Mouse (Mus musculus) heart, adult 11 months (tissue): Measurements from ENCODE around the gene Slc4a1.
A peak's percentile ranks its signal among the peaks of the same experiment; 100 is the strongest.

Experiments used
- DNase-seq: peaks from one replicate; pipeline ENCODE4 v3.0.0; 2022

The Slc4a1 gene

DNA sequence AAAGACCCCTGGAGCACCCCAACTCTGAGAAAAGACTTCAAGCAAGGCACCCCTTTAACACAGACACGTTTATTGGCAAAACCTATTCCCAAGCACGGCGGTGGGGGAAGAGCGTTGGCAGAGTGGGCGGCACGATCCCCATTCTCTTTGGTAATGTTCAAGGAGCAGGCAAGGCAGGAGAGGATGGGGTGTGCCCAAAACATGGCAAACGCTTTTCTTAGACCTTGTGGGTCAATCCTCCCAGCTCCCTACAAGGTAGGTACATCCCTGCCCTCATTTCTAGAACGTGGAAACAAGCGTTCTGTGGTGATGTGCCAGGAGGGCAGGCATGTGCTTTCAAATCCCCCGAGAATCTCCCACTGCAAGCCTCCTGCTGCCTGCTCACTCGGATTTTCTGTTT, 17.2 kb downstream of the Slc4a1 start:
- no peak for DNase-seq

DNA sequence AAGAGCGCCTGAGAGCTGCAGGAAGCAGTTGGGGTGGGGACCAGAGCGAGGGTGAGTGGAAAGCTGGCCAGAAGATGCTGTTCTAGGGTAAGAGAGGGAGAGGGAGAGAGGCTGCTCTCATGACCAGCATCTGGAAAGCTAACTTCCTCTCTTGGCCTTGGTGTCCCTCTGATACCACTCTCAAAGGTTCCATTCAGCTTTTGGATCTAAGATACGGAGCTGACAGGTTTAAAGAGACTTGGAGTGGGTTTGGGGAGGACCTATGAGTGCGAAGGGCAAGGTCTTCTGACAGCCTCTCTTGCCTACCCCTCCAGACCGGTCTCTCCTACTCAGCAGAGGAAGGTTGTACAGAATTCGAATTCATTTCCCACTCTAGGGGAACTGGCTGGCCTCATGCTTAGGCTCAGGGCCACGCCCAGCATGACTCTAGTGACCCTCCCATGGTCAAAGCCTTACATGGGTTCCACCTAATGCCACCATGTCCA, 17.9 kb downstream of the Slc4a1 start:
- DNase-seq = peak; percentile 80

DNA sequence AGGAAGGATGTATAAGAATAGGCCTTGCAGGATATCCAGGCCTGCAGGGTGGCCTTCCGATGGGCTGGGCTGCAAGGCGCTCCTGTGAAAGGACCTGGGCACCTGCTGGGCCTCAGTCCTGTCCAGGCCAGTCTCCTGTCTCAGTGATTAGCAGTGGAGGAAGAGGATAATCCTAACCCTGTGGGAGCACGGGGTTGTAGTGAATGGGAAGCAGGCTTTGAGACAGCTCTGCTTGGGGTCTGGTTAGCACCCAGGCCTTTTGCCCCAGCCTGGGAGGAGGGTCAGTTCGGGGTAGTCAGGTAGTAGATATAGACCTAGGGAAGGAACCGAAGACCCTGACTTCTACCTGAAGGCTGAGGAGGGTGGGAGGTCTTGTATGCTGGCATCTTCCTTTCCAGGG, 18.3 kb downstream of the Slc4a1 start:
- peak; percentile 84 for DNase-seq

DNA sequence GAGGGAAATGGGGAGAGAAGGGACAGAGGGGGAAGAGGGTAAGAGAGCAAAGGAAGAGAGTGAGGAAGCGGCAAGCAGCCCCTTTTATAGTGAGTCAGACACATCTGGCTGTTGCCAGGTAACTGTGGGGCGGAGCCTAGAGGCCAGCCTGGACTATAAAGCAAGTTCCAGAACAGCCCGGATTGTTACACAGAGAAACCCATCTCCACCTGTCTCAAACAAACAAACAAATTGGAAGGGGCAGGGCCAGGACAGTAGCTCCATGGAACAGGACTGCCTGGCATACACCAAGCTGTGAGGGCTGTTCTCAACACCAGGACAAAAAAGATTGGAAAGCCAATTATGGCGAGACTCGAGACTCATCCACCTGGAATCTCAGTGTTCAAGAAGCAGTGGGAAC, 19.1 kb downstream of the Slc4a1 start:
- no peak for DNase-seq

DNA sequence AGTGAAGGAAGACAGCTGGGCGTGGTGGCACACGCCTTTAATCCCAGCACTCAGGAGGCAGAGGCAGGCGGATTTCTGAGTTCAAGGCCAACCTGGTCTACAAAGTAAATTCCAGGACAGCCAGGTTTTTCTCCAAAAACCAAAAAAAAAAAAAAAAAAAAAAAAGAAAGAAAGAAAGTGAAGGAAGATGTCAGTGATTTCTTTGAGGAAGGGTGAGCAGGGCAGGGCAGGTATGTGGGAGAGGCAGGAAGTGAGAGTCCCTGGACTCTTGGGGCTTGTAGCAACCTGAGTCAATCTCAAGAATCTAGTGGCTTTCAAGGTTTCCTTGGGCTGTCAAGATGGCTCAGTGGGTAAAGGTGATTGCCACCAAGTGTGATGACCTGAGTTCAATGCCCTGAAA, 21.5 kb downstream of the Slc4a1 start:
- no peak for DNase-seq

DNA sequence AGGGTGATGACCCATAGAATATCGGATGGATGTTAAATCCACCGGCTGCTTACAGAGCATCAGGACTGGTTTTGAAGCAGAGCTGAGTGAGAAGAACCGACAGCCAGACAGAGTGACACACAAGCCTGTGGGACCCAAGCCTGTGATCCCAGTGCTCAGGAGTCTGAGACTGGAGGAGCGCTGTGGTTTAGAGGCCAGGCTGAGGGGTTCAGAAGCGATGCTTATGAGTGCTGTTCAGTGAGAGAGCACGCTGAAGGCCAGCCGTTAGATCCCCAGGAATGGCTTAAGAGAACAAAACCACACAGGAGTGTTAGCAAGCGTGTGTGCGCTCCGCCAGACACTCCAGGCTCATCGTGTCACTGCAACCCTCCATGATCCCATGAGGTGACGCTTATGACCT, 23.3 kb downstream of the Slc4a1 start:
- DNase-seq = no peak

DNA sequence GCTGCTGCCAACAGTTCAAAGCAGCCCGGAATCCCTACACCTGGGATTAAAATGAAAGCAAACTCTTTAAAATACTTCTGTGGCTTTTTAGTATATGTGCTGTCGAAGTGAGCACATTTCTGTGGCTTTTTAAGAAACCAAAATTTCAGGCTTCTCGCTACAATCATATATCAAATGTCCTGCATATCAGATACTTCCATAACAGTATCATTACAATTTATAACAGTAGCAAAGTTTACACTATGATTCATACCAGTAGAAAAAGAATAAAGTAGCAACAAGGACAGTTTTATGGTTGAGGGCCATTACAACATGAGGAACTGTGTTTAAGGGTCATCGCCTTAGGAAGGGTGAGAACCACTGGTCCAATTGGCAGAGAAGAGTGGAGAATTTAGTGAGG, 24.9 kb downstream of the Slc4a1 start:
- no peak for DNase-seq

DNA sequence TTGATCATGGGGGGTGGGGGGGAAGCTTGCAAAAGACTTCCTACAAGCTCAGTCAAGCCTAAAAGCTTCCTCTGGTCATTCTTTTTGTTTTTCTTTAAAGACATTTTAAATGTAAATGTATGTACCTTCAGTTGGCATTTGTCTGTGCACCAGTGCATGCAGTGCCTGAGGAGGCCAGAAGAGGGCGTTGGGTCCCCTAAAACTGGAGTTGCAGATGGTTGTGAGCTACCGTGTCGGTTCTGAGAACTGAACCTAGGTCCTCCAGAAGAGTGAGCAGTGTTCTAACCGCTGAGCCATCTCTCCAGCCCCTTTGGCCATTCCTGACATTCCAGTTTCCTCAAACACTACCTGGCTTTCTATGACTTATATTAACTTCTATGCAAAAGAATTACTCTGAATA, 26.4 kb downstream of the Slc4a1 start:
- DNase-seq = peak; percentile 83

DNA sequence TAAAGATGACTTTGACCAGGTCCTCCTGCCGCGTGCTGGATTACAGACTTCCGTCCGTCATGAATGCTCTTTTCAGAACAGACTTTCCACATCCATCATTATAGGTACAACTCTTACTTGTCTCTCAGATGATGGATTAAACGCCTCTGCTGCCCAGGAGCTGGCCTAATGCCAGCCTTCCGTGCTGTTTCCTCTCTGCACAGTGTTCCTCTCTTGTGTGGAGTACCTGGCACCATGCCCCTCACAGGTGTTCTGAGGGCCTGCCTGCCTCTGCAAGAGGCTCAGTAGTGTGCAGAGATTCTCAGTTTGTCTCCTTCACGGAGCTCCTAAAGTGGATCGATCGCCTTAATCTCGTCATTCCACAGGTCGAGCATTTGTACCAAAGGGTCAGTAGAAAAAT, 26.8 kb downstream of the Slc4a1 start:
- DNase-seq = peak; percentile 87

DNA sequence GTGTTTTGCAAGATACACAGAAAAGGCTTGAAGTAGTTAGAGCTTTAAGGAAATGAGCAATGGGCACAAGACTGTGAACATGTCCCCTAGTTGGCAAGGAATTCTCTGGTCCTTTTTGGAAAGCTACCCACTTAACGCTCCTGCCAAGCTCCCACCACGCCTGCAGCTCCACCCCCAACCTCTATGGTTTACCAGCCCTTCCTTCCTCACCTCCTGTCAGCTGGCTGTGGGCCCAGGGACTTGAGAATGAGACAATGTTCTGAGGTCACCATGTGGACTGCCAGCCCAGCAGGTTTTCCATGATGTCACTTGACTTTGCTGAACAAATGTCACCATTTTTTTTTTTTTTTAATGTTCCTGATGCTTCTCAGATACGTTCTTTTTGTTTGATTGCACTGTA, 27.4 kb downstream of the Slc4a1 start:
- DNase-seq = peak; percentile 99

DNA sequence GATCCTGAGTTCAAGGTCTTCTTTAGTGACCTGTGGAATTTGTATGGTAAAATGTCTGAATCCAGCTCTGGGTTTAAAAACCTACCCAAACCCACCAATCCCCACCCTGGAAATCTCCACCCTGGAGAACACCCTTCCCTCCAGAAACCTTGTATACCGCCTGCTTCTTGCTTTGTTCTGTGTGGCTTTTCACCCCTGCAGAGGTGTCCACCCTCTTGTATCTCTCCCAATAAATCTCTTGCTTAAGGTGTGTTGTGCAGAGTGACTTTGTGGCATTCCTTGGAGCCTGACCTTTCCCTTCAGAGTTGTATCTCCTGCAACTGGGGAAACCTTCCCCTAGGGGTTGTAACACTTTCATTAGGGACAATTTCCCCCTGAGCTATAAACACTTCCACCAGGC, 28.1 kb downstream of the Slc4a1 start:
- DNase-seq = no peak

DNA sequence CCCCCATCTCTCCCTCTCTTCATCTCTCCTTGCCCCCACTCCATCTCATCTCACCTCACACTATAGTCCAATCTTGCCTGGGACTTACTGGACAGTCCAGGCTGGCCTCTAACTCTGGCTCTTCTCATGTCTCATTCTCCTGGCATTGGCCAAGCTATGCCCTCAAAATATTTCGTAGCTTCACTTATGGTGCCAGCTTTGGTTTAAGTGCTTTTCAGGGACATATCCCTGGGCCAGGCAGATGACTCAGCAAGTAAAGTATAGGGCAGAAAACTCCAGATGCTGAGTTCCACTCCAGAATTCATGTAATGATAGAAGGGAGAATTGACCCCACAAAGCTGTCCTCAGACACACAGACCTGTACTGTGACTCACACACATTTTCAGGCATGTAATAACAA, 29.8 kb downstream of the Slc4a1 start:
- peak; percentile 85 for DNase-seq

DNA sequence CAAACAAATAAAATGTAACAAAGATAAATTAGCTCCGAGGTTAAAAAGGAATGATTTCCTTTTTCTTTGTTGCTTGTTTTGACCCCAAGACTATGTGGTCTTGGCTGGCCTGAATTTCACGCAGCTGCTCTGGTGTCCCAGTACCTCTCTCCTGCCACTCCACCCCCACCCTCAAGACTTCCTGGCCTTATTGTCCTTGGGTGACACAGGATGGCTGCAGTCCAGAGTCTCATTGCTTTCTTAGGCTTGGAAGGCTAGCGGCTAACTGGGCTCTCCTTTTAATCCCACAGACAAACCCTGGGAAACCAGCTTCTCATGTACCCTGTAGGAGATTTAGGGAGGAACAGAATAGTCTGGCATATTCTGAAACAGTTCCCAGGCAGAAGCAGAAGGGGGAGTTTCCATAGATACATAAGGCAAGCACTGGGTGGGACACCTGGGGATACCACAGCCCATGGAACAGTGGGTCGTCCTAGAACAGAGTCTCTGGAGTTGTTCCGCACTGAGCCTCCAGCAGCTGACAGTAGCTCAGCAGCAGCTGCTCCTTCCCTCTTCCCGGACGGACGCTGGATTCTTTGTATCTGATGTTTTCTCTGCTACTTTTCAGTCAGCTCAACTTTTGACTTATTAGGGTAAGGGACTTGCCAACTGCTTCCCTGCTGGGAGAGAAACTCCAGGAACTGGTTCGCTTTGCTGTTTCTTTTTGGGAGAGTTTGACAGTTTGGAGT, 30.9 kb downstream of the Slc4a1 start:
- DNase-seq = peak; percentile 96

DNA sequence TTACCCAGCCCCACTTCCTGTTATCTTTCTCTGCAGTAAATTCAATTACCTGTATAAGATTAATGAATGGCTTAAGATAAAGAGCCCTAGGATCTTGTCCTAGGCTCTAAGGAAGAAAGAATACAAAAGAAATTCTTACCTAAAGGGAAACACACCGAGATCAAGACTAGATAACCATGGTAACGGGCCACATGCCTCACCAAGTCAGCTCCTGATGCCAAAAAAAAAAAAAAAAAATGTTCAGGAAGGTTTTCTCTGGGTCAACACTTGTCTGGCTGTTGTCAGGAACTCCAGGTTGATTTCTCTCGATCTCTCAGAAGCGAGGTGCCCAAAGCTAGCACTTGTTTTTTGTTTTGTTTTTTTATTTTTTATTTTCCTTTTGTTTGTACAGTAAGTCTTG, 32.0 kb downstream of the Slc4a1 start:
- no peak for DNase-seq

DNA sequence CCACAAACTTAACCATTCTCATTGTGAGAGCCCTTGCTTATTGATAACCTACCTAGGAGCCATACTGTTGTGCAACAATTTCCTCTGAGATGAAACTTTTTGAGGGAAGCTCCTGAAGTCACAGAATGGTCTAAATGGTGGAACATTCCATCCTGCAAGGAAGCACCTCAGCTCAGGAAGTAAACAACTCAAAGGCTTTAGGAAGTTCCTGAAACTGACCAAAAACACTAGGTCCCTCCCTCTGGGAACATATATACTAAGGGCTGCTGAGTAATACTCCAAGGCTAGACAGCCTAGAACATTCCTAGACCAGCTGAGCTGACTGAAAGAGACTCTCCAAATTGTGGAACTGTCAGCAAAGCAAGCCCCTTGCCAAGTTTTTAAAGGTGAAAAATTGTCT, 32.9 kb downstream of the Slc4a1 start:
- no peak for DNase-seq

DNA sequence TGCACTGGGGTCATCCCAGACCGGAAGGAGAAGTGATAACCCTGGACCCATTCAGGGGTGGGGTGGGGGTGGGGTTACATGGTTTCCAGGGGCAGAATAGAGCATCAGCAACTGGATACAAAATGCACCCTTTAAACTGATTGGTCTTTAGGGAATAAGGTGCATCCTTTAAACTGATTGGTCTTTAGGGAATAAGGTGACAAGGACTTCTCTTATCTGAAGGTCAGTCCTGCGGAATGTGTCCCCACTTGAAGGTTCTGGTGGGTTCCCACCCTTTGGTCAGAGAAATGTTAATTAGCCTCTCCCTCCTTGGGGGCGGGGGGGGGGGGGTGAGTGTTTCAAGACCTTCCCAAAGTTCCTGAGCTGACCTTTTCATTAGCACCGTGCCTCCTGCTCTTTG, 34.2 kb downstream of the Slc4a1 start:
- no peak for DNase-seq

DNA sequence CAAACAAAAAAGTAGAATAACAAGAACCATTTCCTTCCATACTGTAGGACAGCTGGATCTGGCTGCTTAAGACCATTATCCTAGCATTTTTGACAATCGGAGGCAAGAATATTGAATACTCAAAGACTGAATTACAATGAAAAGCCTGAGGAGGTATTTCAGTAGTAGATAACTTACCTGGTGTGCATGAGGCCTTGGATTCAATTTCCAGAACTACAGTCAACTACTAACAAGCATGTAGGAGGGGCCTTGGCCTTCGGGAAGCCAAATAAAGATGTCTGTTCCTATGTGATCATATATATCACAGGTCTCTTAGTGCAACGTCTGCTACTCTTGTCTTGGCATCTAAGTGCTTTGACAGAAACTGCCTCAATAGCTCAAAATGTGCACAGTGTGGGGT, 36.0 kb downstream of the Slc4a1 start:
- peak; percentile 49 for DNase-seq

DNA sequence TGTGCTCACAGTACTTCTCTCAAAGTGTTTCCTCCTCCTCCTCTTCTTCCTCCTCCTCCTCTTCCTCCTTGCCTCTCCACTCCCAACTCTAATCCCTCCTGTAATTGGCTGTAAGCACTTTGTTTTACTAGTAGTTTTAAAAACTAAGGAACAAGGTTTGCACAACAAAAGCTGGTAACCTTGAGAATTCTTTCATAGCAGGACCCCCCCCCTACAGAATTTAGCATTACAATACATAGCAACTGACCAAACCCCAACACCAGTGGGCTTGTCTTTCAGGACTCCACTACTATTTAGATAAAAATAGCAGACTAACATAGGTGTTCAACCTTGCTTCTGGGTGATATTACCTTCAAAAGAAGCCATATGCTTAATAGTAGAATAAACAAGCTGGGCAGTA, 36.5 kb downstream of the Slc4a1 start:
- no peak for DNase-seq

DNA sequence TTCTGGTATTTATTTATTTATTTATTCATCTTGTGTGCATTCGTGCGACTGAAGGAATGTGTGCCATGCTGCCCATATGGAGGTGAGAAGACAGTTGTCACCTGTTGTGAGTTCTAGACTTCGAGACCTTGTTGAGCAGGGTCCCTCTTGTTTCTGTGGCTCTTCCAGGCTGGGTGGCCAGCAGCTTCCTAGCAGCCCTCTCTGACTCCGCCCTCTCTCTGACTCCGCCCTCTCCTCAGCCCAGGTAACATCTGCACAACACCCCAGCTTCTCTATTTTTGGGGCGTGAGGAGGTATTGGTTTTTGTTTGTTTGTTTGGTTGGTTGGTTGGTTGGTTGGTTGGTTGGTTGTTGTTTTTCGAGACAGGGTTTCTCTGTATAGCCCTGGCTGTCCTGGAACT, 38.2 kb downstream of the Slc4a1 start:
- DNase-seq = peak; percentile 87

DNA sequence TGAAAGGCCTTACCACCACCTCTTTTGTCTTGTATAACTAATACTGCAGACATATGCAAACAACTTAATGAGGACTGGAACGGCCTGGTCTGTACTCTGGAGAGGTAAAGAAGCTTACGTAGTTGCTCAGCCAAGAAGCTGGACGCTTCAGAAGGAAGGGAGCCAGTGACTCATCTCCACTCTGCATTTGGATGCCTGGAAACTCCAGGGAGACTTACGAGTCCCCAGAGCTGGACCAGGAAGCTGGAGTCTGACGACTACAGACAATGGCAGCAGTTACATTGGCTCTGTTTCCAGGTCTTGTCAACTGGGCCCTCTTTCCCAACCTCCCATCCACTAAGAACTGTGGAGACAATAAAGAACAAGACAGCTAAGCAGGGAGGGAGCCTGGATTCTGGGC, 38.8 kb downstream of the Slc4a1 start:
- peak; percentile 90 for DNase-seq

DNA sequence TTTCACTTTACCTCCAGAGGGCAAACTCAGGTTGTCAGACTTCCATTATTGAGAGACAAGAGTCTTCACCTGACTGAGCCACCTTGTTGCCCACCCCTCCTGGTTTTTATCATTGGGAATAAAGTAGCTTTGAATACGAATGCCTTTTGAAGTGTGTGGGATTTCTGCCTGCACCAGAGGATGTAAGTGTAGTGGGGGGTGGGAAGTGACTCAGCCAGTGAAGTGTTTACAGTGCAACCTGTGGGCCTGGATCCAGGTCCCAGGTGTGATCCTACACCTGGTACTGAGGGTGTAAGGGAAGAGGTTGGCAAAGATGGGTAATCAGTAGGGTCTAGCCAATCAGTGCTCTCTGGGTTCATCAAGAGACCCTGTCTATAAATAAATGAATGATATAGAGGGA, 42.5 kb downstream of the Slc4a1 start:
- DNase-seq = peak; percentile 84

DNA sequence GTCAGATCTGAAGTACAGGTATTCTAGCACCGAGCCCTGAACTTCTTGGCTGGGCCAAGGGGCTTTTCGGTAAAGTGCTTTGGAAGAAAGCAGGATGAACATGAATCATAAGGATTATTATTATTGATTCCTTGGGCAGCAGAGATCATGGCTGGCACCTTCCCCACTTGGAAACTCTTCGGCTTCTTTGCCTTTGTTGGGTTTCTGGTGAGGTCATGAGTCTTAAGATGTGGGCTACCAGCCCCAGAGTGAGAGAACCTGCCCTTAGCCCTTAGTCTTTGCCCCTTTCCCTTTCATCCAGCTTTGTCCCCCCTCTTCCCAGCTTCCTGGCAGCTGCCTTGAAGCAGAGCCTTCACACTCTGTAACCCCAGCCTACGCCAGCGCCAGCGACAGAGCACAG, 44.1 kb downstream of the Slc4a1 start:
- DNase-seq = peak; percentile 88

DNA sequence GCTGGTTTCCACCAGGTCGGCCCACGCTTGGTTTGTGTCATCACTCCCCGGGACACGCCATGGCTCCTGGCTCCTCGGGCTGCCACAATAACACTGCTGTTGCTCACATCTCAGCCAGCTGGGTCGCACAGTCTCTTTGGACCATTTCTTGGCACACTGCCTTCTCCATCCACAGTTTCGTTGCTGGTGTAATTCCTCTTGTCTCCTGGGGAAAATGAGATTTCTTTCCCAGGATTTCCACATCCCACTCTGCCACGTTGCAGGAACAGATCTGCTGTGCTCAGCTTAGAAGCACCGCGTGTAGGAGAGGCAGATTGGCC, 45.4 kb downstream of the Slc4a1 start:
- peak; percentile 99 for DNase-seq

DNA sequence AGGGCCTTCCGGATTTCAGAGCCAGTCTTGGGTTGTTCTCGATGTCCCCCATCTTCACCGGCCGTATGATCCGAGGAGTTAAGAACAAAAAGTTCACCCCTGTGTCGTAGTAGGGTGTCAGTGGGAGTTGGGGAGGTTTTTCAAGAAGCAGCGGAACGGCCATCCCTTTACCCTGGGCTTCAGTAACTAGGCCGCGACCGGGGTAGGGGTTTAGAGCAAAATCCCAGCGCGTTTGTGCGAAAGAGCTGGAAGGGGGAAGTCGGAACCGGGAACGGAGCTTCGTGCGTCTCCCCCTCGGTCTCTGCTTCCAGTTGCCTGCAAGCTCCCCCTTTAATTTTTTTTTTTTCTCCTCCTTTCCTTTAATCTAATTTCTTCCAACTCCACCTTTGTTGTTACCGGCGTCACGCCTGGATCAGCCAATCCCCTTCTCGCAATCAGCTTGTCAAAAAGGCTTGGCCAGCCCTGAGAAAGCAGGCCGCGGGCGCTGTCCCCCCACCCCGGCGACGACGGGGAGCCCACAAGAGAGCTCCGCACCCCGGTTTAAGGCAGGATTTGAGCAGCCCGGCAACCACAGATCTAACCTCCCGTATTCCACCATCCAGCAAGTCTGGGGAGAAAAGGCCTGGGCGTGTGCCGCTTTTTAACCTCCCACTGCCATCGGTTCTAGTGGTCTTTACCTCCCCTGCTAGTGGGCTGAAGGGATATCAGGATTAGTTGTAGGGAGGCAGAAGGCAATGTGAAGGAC, 45.9 kb downstream of the Slc4a1 start:
- peak; percentile 99 for DNase-seq

DNA sequence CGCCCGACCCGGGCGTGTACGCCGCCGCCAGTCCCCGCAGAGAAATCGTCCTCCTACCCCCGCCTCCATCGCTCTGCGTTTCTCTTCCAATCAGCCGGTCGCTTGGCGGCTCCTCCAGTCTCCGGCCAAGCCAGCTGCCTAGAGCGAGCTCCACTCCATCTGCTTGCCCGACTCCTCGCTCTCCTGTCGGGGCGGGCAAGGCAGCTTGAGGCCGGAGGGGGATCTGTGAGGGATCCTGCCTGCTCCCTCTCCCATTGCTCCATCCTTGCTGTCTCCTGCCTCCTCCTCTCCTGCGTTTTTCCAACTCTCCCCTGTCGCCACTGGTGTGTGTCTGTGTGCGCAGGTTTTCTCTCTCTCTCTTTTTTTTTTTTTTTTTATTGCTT, 46.6 kb downstream of the Slc4a1 start, which contains the start of gene Ubtf:
TSS of gene Ubtf (minus strand) at position 333 of the 383 bp plus-strand sequence.
- peak; percentile 99 for DNase-seq
